Mouse (Mus musculus): ENCODE data around the gene Dlg4. TPM values are rescaled to one million over a fixed set of nuclear protein-coding genes. Genes with fewer than 3 reads are reported as not detected.
A peak's percentile ranks its signal among the peaks of the same experiment; 100 is the strongest.

Dlg4 gene
- total RNA-seq, 2 experiments from 2014 or later, result 3.2 to 5.2 TPM

DNA sequence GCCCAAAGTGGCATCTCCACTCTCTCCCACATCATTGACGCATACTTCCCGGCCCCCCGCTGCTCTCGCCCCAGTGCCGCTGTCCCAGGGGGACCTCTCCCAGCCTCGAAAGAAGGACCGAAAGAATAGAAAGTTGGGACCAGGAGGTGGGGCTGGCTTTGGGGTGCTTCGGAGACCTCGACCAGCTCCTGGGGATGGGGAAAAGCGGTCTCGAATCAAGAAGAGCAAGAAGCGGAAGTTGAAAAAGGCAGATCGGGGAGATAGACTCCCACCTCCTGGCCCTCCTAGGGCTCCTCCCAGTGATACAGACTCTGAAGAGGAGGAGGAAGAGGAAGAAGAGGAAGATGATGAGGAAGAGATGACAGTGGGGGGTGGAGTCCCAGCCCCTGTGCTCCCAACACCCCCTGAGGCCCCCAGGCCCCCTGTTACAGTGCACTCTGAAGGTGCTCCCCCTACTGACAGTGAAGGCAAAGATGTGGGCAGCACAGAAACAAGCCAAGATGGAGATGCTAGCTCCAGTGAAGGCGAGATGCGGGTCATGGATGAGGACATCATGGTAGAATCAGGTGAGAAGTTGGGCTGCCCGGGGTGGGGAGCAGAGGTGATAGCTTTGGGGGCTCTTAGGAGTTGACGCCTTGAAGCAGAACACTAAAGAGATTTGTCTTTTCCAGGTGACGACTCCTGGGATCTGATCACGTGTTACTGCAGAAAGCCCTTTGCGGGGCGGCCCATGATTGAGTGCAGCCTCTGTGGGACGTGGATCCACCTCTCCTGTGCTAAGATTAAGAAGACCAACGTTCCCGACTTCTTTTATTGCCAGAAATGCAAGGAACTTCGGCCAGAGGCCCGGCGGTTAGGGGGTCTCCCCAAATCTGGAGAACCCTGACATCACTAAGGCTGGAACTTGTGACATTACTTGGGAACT lies 17.9 kb upstream of the Dlg4 start:
- no peak for DNase-seq
- TF ChIP-seq CTCF (IDR thresholded peaks at IDR 0.05), result peak; percentile 22; the same call in 1 of the 2 replicates
- intact Hi-C loops (cut with DNase I), result loop anchor here (10.0 kb wide), 3 partner anchors 334 to 646 kb away; partner anchors contain the start of genes Cd68, Kdm6b, Mpdu1 and Rnf167
- Histone ChIP-seq H3K27ac (peak overlapping the region; percentile 100), H3K4me3 (no peak overlapping the region)

DNA sequence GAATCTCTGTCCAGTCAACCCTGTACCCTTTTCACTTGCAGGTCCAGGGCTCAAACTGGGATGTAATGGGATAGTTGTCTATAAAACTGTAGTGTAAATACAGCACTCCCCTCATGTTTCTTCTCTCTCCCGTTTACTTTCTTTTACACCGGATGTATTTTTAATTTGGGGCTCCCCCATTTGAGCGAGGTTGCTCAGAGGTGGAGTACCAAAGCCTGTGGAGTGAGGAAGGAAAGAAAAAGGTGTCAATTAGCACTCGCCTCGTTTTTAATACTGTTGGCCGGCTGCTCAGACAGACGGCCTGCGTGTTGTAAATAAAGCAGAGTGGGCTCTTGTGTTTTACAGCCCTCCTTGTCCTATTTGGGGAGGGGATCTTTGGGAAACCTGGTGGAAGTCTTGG lies 17.1 kb upstream of the Dlg4 start:
- no peak for TF ChIP-seq CTCF (IDR thresholded peaks at IDR 0.05)
- DNase-seq, result no peak
- intact Hi-C loops (cut with DNase I), result loop anchor here (5.0 to 10.0 kb wide), 4 partner anchors 67 to 645 kb away; partner anchors contain the start of genes Cd68, Kdm6b, Mpdu1 and Rnf167
- Histone ChIP-seq H3K4me3 (no peak overlapping the region), H3K27ac (peak overlapping the region; percentile 100)

DNA sequence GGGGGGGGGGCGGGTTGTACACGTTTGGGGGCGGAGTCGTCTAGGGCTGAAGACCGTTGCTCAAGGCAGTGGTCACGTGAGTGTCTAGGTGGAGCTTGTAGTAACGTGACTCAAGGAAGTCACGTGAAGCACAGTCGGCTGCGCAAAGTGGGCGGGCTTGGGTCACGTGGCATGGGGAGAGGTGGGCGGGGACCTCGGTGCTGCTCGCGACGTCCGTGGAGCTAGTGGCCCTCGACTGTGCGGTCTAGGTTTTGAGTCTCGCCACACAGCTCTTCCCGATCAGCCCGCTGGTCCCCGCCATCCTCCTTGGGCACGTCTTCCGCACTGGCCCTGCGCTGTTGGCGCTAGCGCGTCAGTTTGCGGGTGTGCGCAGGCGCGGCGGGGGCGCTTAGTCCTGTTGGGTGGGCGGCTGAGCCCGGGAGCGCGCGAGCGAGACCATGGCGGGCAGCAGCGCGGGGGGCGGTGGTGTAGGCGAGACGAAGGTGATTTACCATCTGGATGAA lies 16.3 kb upstream of the Dlg4 start, which contains the start of gene Dvl2:
Gene Dvl2, plus strand, starts transcription at position 200 of the 503 bp plus-strand sequence.
- peak within 1 kb of the TSS; percentile 100 for H3K27ac ChIP-seq
- DNase-seq, result peak; percentile 94
- H3K4me3 ChIP-seq, result peak within 1 kb of the TSS; percentile 86
- intact Hi-C loops (cut with DNase I), result loop anchor here (5.0 kb wide), 1 partner anchor 68 kb away; no protein-coding TSS in a partner anchor
- TF ChIP-seq CTCF (IDR thresholded peaks at IDR 0.05), result no peak

DNA sequence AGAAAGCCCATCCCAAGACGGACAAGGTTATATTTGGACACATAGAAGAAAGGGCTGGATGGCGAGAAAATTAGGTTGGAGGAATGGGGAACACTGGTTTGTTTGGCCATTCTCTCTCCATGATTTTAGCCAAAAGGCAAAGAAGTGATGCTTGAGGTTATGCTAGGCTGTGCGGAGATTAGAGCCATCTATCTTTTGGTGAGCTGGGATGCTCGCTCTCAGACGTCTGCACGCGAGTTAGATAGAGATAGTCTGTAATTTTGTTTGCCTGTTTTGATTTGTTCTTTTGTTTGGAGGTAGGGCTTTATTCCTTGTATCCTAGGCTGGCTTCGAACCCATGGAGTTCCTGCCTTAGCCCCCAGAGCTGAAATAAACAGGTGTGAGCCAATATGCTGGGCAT lies 15.6 kb upstream of the Dlg4 start:
- Histone ChIP-seq H3K4me3 (peak overlapping the region; percentile 86), H3K27ac (peak overlapping the region; percentile 100)
- TF ChIP-seq CTCF (IDR thresholded peaks at IDR 0.05), result no peak
- DNase-seq, result no peak
- intact Hi-C loops (cut with DNase I), result loop anchor here (5.0 kb wide), 1 partner anchor 69 kb away; no protein-coding TSS in a partner anchor

DNA sequence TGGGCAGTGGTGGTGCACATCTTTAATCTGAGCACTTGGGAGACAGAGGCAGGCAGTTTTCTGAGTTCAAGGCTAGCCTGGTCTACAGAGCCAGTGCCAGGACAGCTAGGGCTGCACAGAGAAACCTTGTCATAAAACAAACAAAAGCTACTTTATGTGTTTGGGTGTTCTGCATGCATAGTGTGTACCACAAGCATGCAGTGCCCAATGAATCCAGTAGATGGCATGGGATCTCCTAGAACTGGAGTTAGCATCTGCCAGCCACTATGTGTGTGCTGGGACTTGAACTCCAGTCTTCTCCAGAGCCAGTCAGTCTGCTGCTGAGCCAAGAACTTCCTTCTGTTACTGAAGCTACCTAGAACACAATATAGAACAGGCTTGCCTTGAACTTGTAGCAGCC lies 14.9 kb upstream of the Dlg4 start:
- DNase-seq, result no peak
- intact Hi-C loops (cut with DNase I), result loop anchor here (5.0 kb wide), 1 partner anchor 70 kb away; no protein-coding TSS in a partner anchor
- peak; percentile 52 for TF ChIP-seq CTCF (IDR thresholded peaks at IDR 0.05)
- H3K4me3 ChIP-seq, result peak overlapping the region; percentile 86
- H3K27ac ChIP-seq, result no peak overlapping the region

DNA sequence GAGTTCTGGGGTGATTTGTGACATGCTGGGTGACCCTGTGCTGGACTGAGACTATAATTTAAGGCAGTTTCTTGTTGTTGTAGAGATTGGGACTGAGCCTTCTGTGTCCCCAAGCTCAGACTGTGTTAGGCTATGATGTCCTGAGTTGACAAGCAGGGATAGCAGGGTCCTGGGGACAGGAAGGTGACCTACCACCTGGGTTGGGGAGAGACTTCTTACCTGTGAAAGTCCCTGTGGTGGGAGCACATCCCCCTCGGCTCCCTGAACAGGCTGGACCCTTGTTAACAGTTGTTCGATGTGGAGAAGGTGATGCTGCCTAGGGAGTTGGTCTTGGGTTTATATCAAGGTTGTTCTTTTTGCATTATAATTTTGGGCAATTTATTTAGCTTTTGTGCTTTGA lies 14.3 kb upstream of the Dlg4 start:
- intact Hi-C loops (cut with DNase I), result loop anchor here (5.0 kb wide), 1 partner anchor 70 kb away; no protein-coding TSS in a partner anchor
- Histone ChIP-seq H3K4me3 (no peak overlapping the region), H3K27ac (no peak overlapping the region)
- no peak for TF ChIP-seq CTCF (IDR thresholded peaks at IDR 0.05)
- DNase-seq, result no peak

DNA sequence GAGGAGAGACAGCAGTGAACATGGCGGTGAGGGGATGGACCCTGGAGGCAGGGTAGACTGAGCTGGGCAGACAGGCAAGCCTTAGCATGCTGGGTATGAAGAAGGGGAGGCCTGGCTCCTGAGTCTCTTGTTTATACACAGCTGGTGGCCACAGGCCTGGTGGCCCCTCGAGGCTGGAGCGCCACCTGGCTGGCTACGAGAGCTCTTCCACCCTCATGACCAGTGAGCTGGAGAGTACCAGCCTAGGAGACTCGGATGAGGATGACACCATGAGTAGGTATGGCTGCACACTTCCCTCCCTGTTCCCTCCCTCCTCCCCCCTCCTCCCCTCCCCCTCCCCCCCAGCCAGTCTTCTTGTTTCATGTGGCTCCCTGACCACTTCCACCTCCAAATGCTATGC lies 11.2 kb upstream of the Dlg4 start:
- DNase-seq, result no peak
- no peak overlapping the region for H3K27ac ChIP-seq
- peak; percentile 52 for TF ChIP-seq CTCF (IDR thresholded peaks at IDR 0.05)
- intact Hi-C loops (cut with DNase I), result no loop called here
- no peak overlapping the region for H3K4me3 ChIP-seq

DNA sequence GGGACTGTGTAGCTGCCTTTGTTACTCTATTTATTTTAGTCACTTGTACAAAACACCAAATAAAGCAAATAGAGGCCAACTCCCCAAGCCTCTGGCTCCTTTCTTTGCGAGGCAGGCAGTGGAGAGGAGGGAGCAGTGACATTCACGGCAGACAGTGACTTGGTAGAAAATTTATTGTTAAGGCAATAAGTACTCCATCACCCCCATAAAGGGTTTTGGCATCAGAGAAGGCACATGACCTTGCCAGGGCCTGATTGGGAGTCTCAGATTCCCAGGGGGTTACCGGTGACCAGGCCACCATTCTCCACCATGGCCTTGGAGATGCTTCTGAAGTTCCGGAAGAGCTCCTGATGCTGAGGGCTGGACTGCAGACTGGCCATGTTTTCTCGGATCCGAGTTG lies 6.7 kb upstream of the Dlg4 start:
- Histone ChIP-seq H3K4me3 (no peak overlapping the region), H3K27ac (no peak overlapping the region)
- no peak for DNase-seq
- TF ChIP-seq CTCF (IDR thresholded peaks at IDR 0.05), result no peak
- intact Hi-C loops (cut with DNase I), result no loop called here

DNA sequence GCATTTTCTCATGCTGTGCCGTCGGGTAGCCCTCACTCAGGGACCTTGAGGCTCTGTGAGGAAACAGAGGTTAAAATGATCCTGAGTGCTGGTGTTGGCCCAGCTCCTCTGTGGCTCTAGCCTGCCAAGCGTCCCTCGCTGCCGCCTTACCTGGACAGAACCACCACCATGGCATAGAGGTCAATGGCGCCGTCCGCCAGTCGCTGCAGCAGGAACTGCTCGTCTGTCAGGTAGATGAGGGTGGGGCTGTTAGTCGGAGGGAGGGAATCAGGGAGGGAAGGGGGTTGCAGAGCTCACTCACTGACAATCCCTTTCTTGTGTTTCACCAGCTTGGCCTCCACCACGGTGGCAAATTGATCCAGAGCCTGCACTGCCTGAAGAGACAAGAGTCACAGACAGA lies 6.2 kb upstream of the Dlg4 start:
- Histone ChIP-seq H3K27ac (no peak overlapping the region), H3K4me3 (no peak overlapping the region)
- TF ChIP-seq CTCF (IDR thresholded peaks at IDR 0.05), result no peak
- DNase-seq, result no peak
- intact Hi-C loops (cut with DNase I), result no loop called here

DNA sequence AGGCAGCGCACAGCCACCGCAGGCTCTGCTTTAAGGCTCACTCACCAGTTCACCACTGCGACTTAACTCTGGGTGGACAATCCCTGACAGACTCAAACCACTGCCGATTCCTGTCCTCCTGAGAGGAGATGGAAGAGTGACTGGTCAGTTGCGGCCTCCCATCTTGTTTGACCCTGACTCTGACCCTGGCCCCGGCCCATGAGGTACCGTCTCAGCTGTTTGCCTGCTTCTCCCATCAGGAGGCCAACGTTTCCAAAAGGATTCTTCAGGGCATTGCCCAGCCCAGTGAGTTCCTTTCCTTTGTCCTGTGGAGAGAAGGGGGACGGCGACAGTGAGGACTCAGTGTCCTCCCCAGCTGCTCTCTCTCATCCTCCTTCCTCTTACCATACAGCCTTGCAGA lies 5.8 kb upstream of the Dlg4 start:
- no peak for DNase-seq
- TF ChIP-seq CTCF (IDR thresholded peaks at IDR 0.05), result no peak
- H3K4me3 ChIP-seq, result no peak overlapping the region
- intact Hi-C loops (cut with DNase I), result no loop called here
- no peak overlapping the region for H3K27ac ChIP-seq

DNA sequence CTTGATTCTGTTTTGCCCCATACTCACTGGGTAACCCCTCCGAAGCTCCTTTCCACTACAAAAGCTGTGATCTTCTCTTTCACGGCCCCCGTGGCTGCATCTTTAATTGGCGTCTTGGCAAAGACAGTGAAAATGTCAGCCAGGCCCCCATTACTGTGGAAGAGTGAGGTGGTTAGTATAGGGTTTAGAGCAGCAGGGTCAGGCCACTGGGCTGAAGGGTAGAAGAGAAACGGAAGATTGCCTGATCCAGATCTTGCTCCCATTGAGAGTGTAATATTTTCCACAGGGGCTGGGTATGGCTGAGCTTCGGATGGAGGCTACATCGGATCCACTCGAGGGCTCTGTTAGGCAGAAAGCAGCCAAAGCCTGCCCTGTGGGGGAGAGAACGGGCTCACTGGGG lies 3.8 kb upstream of the Dlg4 start:
- intact Hi-C loops (cut with DNase I), result no loop called here
- no peak for TF ChIP-seq CTCF (IDR thresholded peaks at IDR 0.05)
- no peak for DNase-seq
- Histone ChIP-seq H3K27ac (no peak overlapping the region), H3K4me3 (no peak overlapping the region)

DNA sequence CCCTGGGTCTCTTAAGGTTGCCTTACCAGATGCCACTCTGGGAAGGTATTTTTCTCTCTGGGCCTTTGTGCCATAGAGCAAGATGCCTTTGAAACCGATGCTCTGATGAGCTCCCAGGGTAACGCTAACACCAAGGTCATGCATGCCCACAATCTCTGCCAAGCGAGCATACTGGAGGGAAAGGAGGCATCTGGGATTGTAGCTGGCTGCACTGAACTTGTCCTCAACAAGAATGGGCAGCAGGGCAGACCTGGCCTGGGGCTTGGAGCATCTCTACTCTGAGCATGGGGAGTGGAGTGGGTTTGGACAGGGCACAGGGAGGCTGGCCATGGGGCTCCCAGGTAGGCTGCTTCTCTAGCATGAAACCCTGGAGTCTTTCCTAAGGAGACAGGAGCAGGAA lies 3.3 kb upstream of the Dlg4 start:
- no peak for TF ChIP-seq CTCF (IDR thresholded peaks at IDR 0.05)
- no peak overlapping the region for H3K27ac ChIP-seq

DNA sequence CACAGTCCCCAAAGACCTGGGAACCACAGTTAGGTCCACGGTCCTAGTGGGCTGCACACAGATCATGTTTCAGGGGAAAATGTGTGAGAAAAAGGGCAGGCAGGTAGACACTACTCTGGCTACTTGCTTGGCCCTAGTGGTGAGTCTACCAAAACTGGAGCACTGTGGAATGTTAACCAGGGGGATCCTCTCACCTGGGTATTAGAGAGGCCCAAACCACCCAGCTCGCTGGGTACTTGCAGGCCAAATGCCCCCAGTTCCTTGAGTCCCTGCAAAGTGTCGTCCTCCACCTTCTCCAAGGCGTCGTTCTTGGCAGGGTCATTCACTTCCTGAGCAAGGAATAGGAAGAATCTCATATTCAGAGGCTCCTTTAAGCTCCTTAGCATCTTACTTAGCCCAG lies 2.7 kb upstream of the Dlg4 start:
- H3K27ac ChIP-seq, result peak overlapping the region; percentile 95
- no peak for DNase-seq
- peak overlapping the region; percentile 91 for H3K4me3 ChIP-seq
- intact Hi-C loops (cut with DNase I), result no loop called here
- no peak for TF ChIP-seq CTCF (IDR thresholded peaks at IDR 0.05)

More for the DNA sequence above, 3.3 kb upstream of the Dlg4 start:
- intact Hi-C loops (cut with DNase I), result no loop called here
- no peak for DNase-seq
- H3K4me3 ChIP-seq, result no peak overlapping the region
